Mouse (Mus musculus): ENCODE results near the gene Haus3.

The Haus3 gene

GRCm38 (mm10) chr5:34168950-34169891, at the start of gene Haus3, which contains the start of gene Poln:
Haus3 (minus strand) TSS chr5:34169527.
Poln (minus strand) TSS chr5:34169448.
- peak; percentile 98 to 99 for DNase-seq

- DNase-seq = no peak
Measured at GRCm38 (mm10) chr5:34218672-34219071, 49.3 kb upstream of the Haus3 start.

- DNase-seq = no peak
Measured at GRCm38 (mm10) chr5:34217756-34218155, 48.4 kb upstream of the Haus3 start.

- DNase-seq = no peak
Measured at GRCm38 (mm10) chr5:34216025-34216424, 46.7 kb upstream of the Haus3 start.

GRCm38 (mm10) chr5:34213659-34214058, 44.3 kb upstream of the Haus3 start:
- DNase-seq = no peak

GRCm38 (mm10) chr5:34210279-34210678, 41.0 kb upstream of the Haus3 start:
- peak; percentile 74 to 85 for DNase-seq

- no peak for DNase-seq
Measured at GRCm38 (mm10) chr5:34207503-34207902, 38.2 kb upstream of the Haus3 start.

- no peak for DNase-seq
Measured at GRCm38 (mm10) chr5:34205788-34206187, 36.5 kb upstream of the Haus3 start.

GRCm38 (mm10) chr5:34204911-34205310, 35.6 kb upstream of the Haus3 start:
- DNase-seq = no peak

- DNase-seq = no peak
Measured at GRCm38 (mm10) chr5:34202006-34202405, 32.7 kb upstream of the Haus3 start.

GRCm38 (mm10) chr5:34201396-34201795, 32.1 kb upstream of the Haus3 start:
- DNase-seq = peak in 1 of 2 experiments; percentile 46

- no peak for DNase-seq
Measured at GRCm38 (mm10) chr5:34198615-34199014, 29.3 kb upstream of the Haus3 start.

GRCm38 (mm10) chr5:34197243-34197642, 27.9 kb upstream of the Haus3 start:
- no peak for DNase-seq

GRCm38 (mm10) chr5:34196423-34196822, 27.1 kb upstream of the Haus3 start:
- peak in 1 of 2 experiments; percentile 54 for DNase-seq

- no peak for DNase-seq
Measured at GRCm38 (mm10) chr5:34195786-34196185, 26.5 kb upstream of the Haus3 start.

GRCm38 (mm10) chr5:34194975-34195662, 25.8 kb upstream of the Haus3 start:
- no peak for DNase-seq

- DNase-seq = no peak
Measured at GRCm38 (mm10) chr5:34194426-34194825, 25.1 kb upstream of the Haus3 start.

- DNase-seq = peak; percentile 48 to 63
Measured at GRCm38 (mm10) chr5:34191843-34192242, 22.5 kb upstream of the Haus3 start.

- peak; percentile 70 to 87 for DNase-seq
Measured at GRCm38 (mm10) chr5:34191021-34191420, 21.7 kb upstream of the Haus3 start.

- peak in 1 of 2 experiments; percentile 20 for DNase-seq
Measured at GRCm38 (mm10) chr5:34189521-34189920, 20.2 kb upstream of the Haus3 start.

- no peak for DNase-seq
Measured at GRCm38 (mm10) chr5:34188856-34189255, 19.5 kb upstream of the Haus3 start.

- DNase-seq = peak; percentile 99 to 100
Measured at GRCm38 (mm10) chr5:34187601-34188316, 18.4 kb upstream of the Haus3 start, which contains the start of gene Mxd4. Mxd4 (minus strand) TSS chr5:34187720.

- DNase-seq = peak; percentile 72 to 85
Measured at GRCm38 (mm10) chr5:34186961-34187391, 17.6 kb upstream of the Haus3 start.

Measured in lung, postnatal 4 days (tissue).